In the genomic region with DNA sequence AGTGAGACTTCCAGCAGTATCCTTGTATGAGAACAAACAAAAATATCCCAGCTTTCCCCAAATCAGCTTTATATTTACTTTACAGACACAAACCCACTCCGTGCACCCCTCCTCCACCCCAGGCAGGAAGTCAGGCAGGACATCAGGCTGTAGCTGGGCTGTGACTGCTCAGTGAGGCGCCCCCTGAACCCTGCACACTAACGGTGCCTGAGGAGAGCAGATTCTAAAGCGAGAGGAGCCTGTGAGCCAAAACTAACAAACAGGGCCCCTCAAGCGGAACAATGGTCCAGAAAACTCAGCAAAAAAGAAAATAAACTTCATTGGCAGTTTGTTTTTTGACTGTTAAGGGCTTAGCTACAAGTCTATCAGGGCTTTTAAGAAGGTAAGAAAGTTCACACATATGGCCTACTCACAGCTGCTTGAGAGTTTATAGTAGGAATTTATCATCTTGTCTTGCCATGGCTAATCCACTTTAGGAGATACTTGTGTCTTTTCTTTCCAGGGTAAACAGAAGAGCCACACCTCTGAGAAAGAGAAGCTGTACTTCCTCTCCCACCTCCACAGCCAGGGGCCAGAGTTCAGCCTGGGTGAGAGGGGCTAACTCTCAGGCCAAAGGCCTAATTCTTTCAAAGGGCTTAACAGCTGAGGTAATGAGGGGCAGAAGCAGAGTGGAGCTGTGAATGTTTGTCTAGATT, we compare ENCODE assay signal across 11 mouse cellular contexts.
DNase-seq lines count a peak whose midpoint lies in the region; ATAC-seq lines count a peak whose summit lies in the region.
"Had no signal": no experiment of that assay in that cellular context is flagged by ENCODE, and none has a peak within 500 bp of the region (broad histone marks: within the 10 kb centered on the region; RNA-seq: fewer than 3 reads in every experiment).

No protein-coding gene starts in this region.

- peak; percentile 56; the same call in 1 of the 2 replicates for ATAC-seq in intestine, embryonic 16.5 days

- intact Hi-C loops in gastrocnemius, postnatal 14 days (cut with DNase I; ENCODE audit: low total_unique reads) = no loop called here

- no peaks in the 10 kb centered on the region for H3K27me3 ChIP-seq in intestine, embryonic 16.5 days (replicated peaks; ENCODE audit: control insufficient read depth, insufficient read depth, low read length)

- no peaks in the 10 kb centered on the region for H3K36me3 ChIP-seq in intestine, embryonic 16.5 days (ENCODE audit: control insufficient read depth, insufficient read depth, low read length)
- H3K36me3 ChIP-seq: forebrain, embryonic 12.5 days had no signal

- H3K4me1 ChIP-seq in intestine, embryonic 16.5 days (ENCODE audit: control insufficient read depth, insufficient read depth, low read length) = peaks cover 7% of the 10 kb centered on the region

- no peaks in the 10 kb centered on the region for H3K9me3 ChIP-seq in intestine, embryonic 16.5 days (ENCODE audit: control insufficient read depth, low read length)
- H3K9me3 ChIP-seq: forebrain, embryonic 12.5 days had no signal

- H3K27ac ChIP-seq in intestine, embryonic 16.5 days (ENCODE audit: low read length) = no peak overlapping the region
- H3K27ac ChIP-seq: forebrain, embryonic 12.5 days; liver, embryonic 14.5 days had no signal

- WGBS in intestine, embryonic 16.5 days = 23% methylated on average over 5 of the region's 5 CpGs

- no peak overlapping the region for H3K9ac ChIP-seq in intestine, embryonic 16.5 days (ENCODE audit: low read depth, low read length)
- H3K9ac ChIP-seq: forebrain, embryonic 12.5 days; liver, embryonic 14.5 days had no signal

- H3K4me3 ChIP-seq in intestine, embryonic 16.5 days (ENCODE audit: low read length) = no peak overlapping the region
- H3K4me3 ChIP-seq: forebrain, embryonic 12.5 days had no signal

- H3K4me2 ChIP-seq in intestine, embryonic 16.5 days (ENCODE audit: low read depth, low read length) = no peak overlapping the region
- H3K4me2 ChIP-seq: forebrain, embryonic 12.5 days had no signal

- peak; percentile 20 for DNase-seq in lung, postnatal 10 days
- no peak for DNase-seq in lung, adult 18-20 months
- peak; percentile 65 for DNase-seq in embryo, embryonic 9.5 days (ENCODE audit: extremely low spot score)
- peak; percentile 5 for DNase-seq in lung, postnatal 14 days
- DNase-seq in gastrocnemius, postnatal 14 days = no peak
- no peak for DNase-seq in gastrocnemius, postnatal 4 days (ENCODE audit: low spot score in 2 of 2)
- DNase-seq in adrenal gland, adult 18-20 months (ENCODE audit: low spot score in 2 of 2) = no peak
- DNase-seq: cerebellum, adult 11 months had no signal

Comparison
In these comparisons a context has a peak if more than half of its experiments do, and no peak if none do; other contexts are left out.
1. DNase-seq: peak in lung, postnatal 10 days (single experiment), embryo, embryonic 9.5 days (single experiment) and lung, postnatal 14 days (single experiment); none in lung, adult 18-20 months (0 of 2), gastrocnemius, postnatal 14 days (single experiment), gastrocnemius, postnatal 4 days (0 of 2) and adrenal gland, adult 18-20 months (0 of 2).